Mouse (Mus musculus) hindbrain, embryonic 15.5 days (tissue): ENCODE measurements around the gene Emilin2. TPM values are rescaled to one million over a fixed set of nuclear protein-coding genes. Genes with fewer than 3 reads are reported as not detected.
A peak's percentile ranks its signal among the peaks of the same experiment; 100 is the strongest.
"Not testable (repeated sequence)": the region's sequence is repeated elsewhere in the genome, so short reads cannot be mapped to it uniquely, and the experiment has no call there.

Experiments used
- ATAC-seq: fragments of 200-750 bp; cut with Nextera tagmentation; 2 replicates; pipeline ENCODE4 v1.8.0; 2017; ENCODE audit warnings: low read depth, moderate number of reproducible peaks, moderate TSS enrichment; ENCODE audit not compliant: low FRiP score
- H3K27ac ChIP-seq: fragments of 300-500 bp; sonication (generic); replicated peaks from 2 replicates; pipeline ENCODE4 v1.5.1; 2015; ENCODE audit warnings: mild to moderate bottlenecking, inconsistent platforms
- H3K27me3 ChIP-seq: fragments of 300-500 bp; sonication (generic); 2 replicates; pipeline ENCODE4 v1.6.1; 2015; ENCODE audit warnings: control low read depth, inconsistent platforms
- H3K36me3 ChIP-seq: fragments of 300-500 bp; sonication (generic); 2 replicates; pipeline ENCODE4 v1.6.1; 2015; ENCODE audit warnings: control low read depth, inconsistent platforms
- H3K4me1 ChIP-seq: fragments of 300-500 bp; sonication (generic); replicated peaks from 2 replicates; pipeline ENCODE4 v1.6.1; 2015; ENCODE audit warnings: control low read depth, inconsistent platforms
- H3K4me2 ChIP-seq: fragments of 300-500 bp; sonication (generic); 2 replicates; pipeline ENCODE4 v1.6.1; 2015; ENCODE audit warnings: moderate library complexity, mild to moderate bottlenecking, inconsistent platforms
- H3K4me3 ChIP-seq: fragments of 300-500 bp; sonication (generic); 2 replicates; pipeline ENCODE4 v1.5.1; 2015; ENCODE audit warnings: mild to moderate bottlenecking, inconsistent platforms
- H3K9ac ChIP-seq: fragments of 300-500 bp; sonication (generic); 2 replicates; pipeline ENCODE4 v1.6.1; 2015; ENCODE audit warnings: inconsistent platforms
- H3K9me3 ChIP-seq: fragments of 300-500 bp; sonication (generic); 2 replicates; pipeline ENCODE4 v1.6.1; 2016; ENCODE audit warnings: control low read depth, inconsistent platforms
- WGBS: fragments of 180-500 bp; shearing (Covaris S2); methylation state at CpG from one replicate; pipeline ENCODE4 v1.1.7; 2015; 5-methylcytosine and 5-hydroxymethylcytosine counted together
- polyA plus RNA-seq: library from polyadenylated mRNA; unstranded; fragments of >200 nt; fragmentation: Nextera tagmentation; extraction: Ambion mirVana; gene quantifications from 2 replicates; pipeline ENCODE4 v1.2.1, GENCODE M21; 2015

The Emilin2 gene
- polyA plus RNA-seq: 2.4 TPM in 2 replicates

DNA sequence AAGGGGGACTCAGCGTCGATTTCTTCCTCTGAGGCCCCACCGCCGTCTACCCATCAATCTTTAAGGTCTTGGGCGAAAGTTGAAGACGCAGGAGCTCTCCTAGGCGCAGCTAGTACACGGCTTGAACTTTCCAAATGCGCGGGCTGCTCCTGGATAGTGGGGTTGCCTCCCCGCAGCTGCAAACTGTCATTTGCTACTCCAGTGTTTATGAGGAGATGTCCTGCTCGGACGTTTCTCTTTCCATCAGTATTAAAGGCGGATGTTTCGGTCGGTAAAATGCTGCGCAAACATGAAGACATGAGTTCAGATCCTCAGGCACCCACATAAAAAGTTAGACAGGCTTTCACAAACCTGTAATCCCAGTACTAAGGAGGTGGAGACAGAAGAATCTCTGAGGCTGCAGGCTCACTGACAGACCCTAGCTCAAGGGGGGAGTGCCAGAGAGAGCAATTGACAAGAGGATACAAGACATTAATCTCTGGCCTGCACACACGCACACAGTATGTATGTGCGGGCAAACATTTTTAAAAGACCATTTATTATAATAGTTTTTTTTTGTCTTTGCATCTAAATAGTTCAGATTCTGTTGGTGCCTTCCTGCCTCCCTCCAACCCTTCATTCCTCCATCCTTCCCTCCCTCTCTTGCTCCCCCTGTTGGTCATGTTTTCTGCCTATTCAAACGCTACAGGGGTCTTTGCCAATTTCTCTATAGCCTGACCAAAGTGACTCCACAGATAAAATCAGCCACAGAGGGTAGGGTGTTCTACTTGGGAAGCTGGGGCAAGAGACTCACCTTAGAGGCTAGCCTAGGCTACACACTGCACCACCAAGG is at the start of gene Emilin2:
Emilin2 (minus strand) TSS at position 639 of the 832 bp plus-strand sequence.
- Histone ChIP-seq H3K36me3 (no peaks in the 10 kb centered on the region), H3K4me2 (peak within 1 kb of the TSS; percentile 100), H3K9ac (peak within 1 kb of the TSS; percentile 44), H3K9me3 (no peaks in the 10 kb centered on the region), H3K27me3 (0 out of 2 replicates have a peak, but pooled peaks cover 11% of the 10 kb centered on the region), H3K27ac (no peak within 1 kb of the TSS), H3K4me1 (peaks cover 23% of the 10 kb centered on the region), H3K4me3 (peak within 1 kb of the TSS; percentile 61)
- no peak; the same call in 1 of the 2 replicates for ATAC-seq
- 8% methylated on average over 20 of the region's 20 CpGs for WGBS

DNA sequence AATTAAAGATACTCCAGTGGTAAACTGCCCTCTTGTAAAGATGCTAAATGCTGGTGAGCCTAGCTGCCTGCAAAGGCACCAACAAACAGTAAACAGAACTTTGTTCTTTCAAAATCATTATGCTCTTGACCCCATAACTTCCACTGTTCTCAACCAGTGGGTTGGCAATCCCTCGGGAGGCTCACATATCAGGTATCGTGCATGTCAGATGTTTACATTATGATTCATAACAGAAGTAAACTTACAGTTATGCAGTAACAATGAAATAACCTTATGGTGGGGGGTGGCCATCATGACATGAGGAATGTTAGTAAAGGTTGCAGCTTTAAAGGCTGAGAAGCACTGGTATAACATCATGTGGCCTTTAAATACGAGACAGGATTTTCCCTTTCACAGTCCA is 43.7 kb upstream of the Emilin2 start:
- ATAC-seq: no peak
- H3K36me3 ChIP-seq: peaks cover 41% of the 10 kb centered on the region
- no peaks in the 10 kb centered on the region for H3K9me3 ChIP-seq

DNA sequence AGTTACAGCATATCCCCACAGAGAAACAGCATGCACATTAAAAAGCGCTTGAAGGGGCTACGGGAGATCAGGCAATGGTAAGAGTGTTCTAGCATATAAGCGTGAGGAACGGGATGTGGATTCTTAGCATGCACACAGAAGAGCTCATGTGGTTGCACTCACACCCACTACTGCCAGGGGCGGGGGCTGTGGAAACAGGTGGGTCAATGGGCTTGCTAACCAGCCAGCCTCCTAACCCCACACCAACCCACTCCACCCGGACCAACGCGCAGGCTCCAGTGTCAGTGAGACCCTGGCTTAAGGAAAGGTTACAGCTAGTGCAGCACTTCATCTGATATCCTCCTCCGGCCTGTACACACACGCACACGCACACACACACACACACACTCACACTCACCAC is 42.4 kb upstream of the Emilin2 start:
- no peaks in the 10 kb centered on the region for H3K27me3 ChIP-seq
- WGBS: 97% methylated on average over 11 of the region's 11 CpGs
- H3K9me3 ChIP-seq: no peaks in the 10 kb centered on the region
- H3K27ac ChIP-seq: no peak overlapping the region
- H3K4me3 ChIP-seq: no peak overlapping the region
- peaks cover 34% of the 10 kb centered on the region for H3K36me3 ChIP-seq
- no peak overlapping the region for H3K9ac ChIP-seq
- H3K4me2 ChIP-seq: no peak overlapping the region
- H3K4me1 ChIP-seq: no peaks in the 10 kb centered on the region
- ATAC-seq: no peak

More for the DNA sequence above, 43.7 kb upstream of the Emilin2 start:
- Histone ChIP-seq H3K27ac (no peak overlapping the region), H3K4me2 (no peak overlapping the region), H3K9ac (no peak overlapping the region), H3K4me1 (no peaks in the 10 kb centered on the region), H3K4me3 (no peak overlapping the region), H3K27me3 (no peaks in the 10 kb centered on the region)
- 91% methylated on average over 3 of the region's 3 CpGs for WGBS

DNA sequence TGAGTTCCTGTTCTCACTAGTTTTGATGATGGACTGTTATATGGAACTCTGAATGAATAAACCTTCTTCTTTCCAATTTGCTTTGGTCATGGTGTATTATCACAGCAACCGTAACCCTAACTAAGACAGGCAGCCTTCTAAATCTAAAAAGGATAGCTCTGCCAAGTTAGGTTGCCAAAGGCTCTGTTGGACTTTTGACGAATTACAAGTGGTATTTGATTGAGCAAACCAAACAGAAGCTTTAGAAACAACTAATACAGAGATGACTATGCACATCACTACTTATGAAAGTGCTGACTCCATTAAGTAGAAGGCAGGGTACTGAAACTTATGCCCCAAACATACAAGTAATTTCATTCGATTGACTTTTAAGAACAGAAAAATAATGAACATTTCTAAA is 36.4 kb upstream of the Emilin2 start:
- H3K36me3 ChIP-seq: peaks cover 47% of the 10 kb centered on the region
- WGBS: 76% methylated on average over 3 of the region's 3 CpGs
- ATAC-seq: no peak

DNA sequence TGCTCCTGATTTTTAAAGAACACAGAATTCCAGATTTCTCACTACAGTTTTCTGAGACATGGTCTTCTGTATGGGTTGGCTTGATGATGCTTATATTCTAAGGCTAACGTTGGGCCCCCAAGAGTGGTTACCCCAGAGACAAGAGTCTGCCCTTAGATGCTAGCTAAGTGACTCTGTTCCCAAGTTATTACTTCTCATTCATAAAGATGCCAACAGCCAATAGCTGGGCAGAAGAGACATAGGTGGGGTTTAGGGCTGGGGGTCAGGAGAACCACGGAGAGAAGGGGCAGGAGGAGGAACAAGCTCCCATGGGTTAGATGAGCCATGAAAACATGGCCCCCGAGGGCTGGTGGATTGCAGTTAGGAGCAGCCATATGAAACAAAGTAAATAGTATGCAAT is 30.2 kb upstream of the Emilin2 start:
- no peak for ATAC-seq
- H3K36me3 ChIP-seq: peaks cover 10% of the 10 kb centered on the region; the same call in 1 of the 2 replicates
- 86% methylated on average over 3 of the region's 3 CpGs for WGBS

More for the DNA sequence above, 36.4 kb upstream of the Emilin2 start:
- Histone ChIP-seq H3K9ac (no peak overlapping the region), H3K27me3 (no peaks in the 10 kb centered on the region), H3K4me1 (no peaks in the 10 kb centered on the region), H3K4me3 (no peak overlapping the region), H3K27ac (no peak overlapping the region), H3K4me2 (no peak overlapping the region), H3K9me3 (no peaks in the 10 kb centered on the region)

DNA sequence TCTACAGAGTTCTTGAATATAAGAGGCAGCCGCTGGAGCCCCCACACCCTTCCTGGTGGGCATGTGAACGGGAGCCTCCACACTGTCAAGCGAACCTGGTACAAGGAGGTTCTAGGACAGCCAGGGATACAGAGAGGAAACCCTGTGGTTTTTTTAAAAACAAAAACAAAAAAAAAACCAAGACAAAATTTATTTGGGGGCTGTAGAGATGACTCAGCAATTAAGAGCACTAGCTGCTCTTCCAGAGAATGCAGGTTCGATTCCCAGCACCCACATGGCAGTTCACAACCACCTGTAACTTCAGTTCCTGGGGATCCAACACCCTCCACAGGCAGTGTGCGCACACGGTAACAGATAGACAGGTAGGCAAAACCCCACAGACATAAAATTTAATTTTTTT is 26.8 kb upstream of the Emilin2 start:
- Histone ChIP-seq H3K27ac (no peak overlapping the region), H3K4me3 (no peak overlapping the region), H3K4me2 (no peak overlapping the region), H3K4me1 (no peaks in the 10 kb centered on the region), H3K9ac (no peak overlapping the region), H3K36me3 (no peaks in the 10 kb centered on the region), H3K27me3 (no peaks in the 10 kb centered on the region), H3K9me3 (no peaks in the 10 kb centered on the region)
- 95% methylated on average over 6 of the region's 6 CpGs for whole genome bisulfite sequencing
- ATAC-seq: no peak

More for the DNA sequence above, 30.2 kb upstream of the Emilin2 start:
- Histone ChIP-seq H3K4me1 (no peaks in the 10 kb centered on the region), H3K27me3 (no peaks in the 10 kb centered on the region), H3K27ac (no peak overlapping the region), H3K4me3 (no peak overlapping the region), H3K4me2 (no peak overlapping the region), H3K9me3 (no peaks in the 10 kb centered on the region), H3K9ac (no peak overlapping the region)

DNA sequence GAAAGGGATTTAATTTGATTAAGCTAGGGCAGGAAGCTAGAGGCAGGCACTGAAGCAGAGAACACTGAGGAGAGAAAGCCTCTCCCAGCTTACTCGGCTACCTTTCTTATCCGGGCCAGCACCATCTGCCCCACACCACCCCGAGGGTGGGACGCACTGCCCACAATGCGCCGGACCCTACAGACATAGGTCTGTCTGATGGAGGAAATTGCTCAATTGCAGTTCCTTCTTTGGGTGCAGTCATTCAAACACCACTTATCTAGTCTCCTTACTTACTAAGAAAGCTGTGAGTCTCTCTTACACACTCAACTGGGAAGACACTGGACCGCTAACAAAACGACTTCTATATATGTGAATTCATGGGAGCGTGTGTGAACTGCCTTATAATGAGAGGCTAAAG is 25.8 kb upstream of the Emilin2 start:
- Histone ChIP-seq H3K27me3 (no peaks in the 10 kb centered on the region), H3K4me2 (no peak overlapping the region), H3K36me3 (no peaks in the 10 kb centered on the region), H3K4me1 (no peaks in the 10 kb centered on the region), H3K9ac (no peak overlapping the region), H3K4me3 (no peak overlapping the region), H3K27ac (no peak overlapping the region), H3K9me3 (no peaks in the 10 kb centered on the region)
- no peak for ATAC-seq
- whole genome bisulfite sequencing: 96% methylated on average over 9 of the region's 9 CpGs

DNA sequence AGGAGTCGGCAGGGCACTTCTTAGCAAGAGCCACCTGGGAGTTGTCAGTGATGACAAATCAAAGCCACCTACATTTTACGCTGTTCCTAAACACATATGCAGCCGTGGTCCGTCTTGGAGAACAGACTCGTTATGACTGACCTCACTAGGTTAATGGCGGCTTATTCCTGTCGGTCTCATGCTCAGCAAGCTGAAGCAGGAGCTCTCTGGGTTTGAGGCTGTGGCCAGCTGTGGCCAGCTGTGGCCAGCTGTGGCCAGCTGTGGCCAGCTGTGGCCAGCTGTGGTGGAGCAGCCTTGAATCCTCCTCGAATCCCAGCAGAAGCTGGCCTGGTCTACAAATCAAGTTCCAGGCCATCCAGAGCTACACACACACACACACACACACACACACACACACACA is 24.6 kb upstream of the Emilin2 start:
- no peak for ATAC-seq
- Histone ChIP-seq H3K36me3 (no peaks in the 10 kb centered on the region), H3K4me1 (no peaks in the 10 kb centered on the region), H3K27ac (no peak overlapping the region), H3K4me2 (no peak overlapping the region), H3K4me3 (no peak overlapping the region), H3K9me3 (no peaks in the 10 kb centered on the region), H3K9ac (no peak overlapping the region), H3K27me3 (no peaks in the 10 kb centered on the region)
- WGBS: 74% methylated on average over 8 of the region's 8 CpGs

DNA sequence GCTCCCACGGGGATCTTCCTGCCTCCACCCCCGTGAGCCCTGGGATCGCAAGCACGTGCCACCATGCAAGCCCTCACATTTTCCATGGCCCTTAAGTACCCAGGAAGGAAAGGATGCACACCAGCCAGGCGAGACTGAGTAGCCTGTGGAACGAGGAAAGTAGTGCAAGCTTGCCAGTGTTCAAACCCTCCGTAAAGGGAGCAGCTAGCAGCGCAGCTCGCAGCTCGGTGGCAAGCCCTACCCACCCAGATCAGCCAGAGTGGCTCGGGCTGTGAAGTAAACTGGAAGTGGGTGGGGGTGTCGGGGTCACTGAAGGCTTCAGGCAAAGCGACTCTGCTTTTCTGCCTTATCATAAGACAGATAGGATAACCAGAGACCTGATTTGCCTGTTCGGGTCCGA is 20.5 kb upstream of the Emilin2 start:
- Histone ChIP-seq H3K27ac (no peak overlapping the region), H3K27me3 (no peaks in the 10 kb centered on the region), H3K4me2 (no peak overlapping the region), H3K4me1 (no peaks in the 10 kb centered on the region), H3K4me3 (no peak overlapping the region), H3K9me3 (no peaks in the 10 kb centered on the region), H3K36me3 (no peaks in the 10 kb centered on the region), H3K9ac (no peak overlapping the region)
- ATAC-seq: no peak
- WGBS: 81% methylated on average over 15 of the region's 15 CpGs

DNA sequence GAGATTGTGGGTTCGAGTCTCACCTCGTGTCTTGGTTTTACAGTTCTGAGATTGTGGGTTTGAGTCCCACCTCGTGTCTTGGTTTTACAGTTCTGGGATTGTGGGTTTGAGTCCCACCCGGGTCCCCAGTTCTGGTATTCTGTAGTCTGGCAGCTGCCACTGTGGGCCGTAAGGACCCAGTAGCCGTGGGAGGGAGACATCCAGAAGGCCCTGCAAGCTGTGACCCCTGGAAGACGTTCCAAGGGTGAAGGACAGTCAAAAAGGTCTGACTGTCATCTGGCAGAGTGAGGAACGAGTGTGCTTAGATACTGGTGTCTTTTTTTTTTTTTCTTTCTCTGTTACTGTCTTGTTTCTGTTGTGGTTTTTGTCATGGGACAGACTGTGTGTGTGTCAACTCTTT is 9.0 kb upstream of the Emilin2 start:
- not testable (repeated sequence) for H3K4me3 ChIP-seq, ATAC-seq, H3K9me3 ChIP-seq, H3K9ac ChIP-seq, H3K4me1 ChIP-seq, H3K27me3 ChIP-seq, H3K27ac ChIP-seq, H3K4me2 ChIP-seq, H3K36me3 ChIP-seq
- whole genome bisulfite sequencing: 84% methylated on average over 8 of the region's 8 CpGs

DNA sequence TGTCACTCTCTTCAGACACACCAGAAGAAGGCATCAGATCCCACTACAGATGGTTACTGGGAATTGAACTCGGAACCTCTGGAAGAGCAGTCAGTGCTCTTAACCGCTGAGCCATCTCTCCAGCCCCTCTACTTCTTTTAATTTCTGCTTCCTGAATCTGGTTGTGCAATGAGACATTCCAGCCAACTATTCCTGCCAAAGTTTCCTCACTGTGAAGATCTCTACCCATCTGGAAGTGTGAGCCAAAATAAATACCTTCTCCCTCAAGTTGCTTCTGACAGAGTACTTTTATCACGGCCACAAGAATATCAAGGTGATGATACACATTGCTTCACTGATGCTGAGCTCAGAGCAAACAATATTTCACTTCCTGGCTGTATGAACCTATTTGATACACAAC is 7.6 kb upstream of the Emilin2 start:
- Histone ChIP-seq H3K4me3 (no peak overlapping the region), H3K4me2 (no peak overlapping the region), H3K9me3 (no peaks in the 10 kb centered on the region), H3K4me1 (no peaks in the 10 kb centered on the region), H3K9ac (no peak overlapping the region), H3K27me3 (no peaks in the 10 kb centered on the region), H3K27ac (no peak overlapping the region), H3K36me3 (no peaks in the 10 kb centered on the region)
- no peak for ATAC-seq
- WGBS: 93% methylated on average over 3 of the region's 3 CpGs

DNA sequence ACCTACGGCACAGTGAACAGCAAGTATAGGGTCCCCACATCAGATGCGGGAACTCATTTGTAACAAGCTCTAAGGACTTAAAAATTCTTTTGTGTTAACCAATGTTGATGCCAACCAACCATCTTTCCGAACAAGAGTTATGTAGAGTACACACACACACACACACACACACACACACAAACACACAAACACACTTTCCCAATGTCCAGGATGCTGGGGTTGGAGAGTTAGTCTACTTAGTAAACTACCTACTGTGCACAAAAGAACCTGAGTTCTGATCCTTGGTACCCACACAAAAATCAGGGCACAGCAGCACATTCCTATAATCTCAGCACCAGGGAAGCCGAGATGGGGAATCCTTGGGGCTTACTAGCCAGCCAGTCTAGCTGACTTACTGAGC is 5.8 kb upstream of the Emilin2 start:
- no peaks in the 10 kb centered on the region for H3K27me3 ChIP-seq
- no peak overlapping the region for H3K4me2 ChIP-seq
- H3K9me3 ChIP-seq: no peaks in the 10 kb centered on the region
- no peaks in the 10 kb centered on the region for H3K36me3 ChIP-seq
- H3K27ac ChIP-seq: no peak overlapping the region
- no peaks in the 10 kb centered on the region for H3K4me1 ChIP-seq
- 94% methylated on average over 4 of the region's 4 CpGs for WGBS
- no peak overlapping the region for H3K9ac ChIP-seq
- no peak overlapping the region for H3K4me3 ChIP-seq
- no peak for ATAC-seq
